Mouse (Mus musculus) 416B (cell line): ENCODE measurements around the gene Pnmal2.

Source experiments
- DNase-seq: peaks from one replicate; pipeline ENCODE4 v3.0.0; 2011; ENCODE audit warnings: low read depth

Pnmal2 gene

GRCm38 (mm10) chr7:16982859-16983568 lies 38.5 kb downstream of the Pnmal2 start, which contains the start of gene Gm42372:
TSS of gene Gm42372 (plus strand) at chr7:16983086.
- peak; percentile 69 for DNase-seq

DNA sequence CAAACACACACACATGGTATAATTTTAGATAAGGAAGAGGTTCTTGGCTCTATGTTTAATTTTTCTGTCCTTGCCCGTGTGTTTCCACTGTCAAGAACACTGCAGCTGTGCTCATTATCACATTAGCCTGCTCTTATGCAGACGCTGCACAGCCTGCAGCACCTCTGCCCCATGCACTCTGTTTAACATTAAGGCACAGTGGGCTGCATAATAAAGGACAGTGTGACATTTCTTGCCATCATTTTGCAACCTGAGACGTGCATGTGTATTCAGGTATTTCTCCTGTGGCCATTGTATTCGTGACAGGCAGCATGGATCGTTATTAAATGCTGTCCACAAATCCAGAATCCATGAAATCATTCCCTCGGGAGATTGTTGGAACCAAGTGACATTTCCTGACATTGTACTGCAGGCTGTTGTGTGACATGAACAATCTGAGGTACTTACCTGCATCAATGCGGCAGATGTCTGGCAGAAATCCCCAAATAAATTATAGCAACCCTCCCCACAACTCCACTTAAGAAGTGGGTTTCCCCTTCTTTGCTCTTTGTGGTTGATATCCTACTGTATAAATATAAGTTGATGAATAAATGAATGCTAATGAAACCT lies 43.2 kb downstream of the Pnmal2 start:
- DNase-seq = no peak

- DNase-seq = no peak
Observed at GRCm38 (mm10) chr7:16988405-16988804, 43.9 kb downstream of the Pnmal2 start.

GRCm38 (mm10) chr7:16990006-16990744 lies 45.7 kb downstream of the Pnmal2 start:
- DNase-seq = peak; percentile 78

DNA sequence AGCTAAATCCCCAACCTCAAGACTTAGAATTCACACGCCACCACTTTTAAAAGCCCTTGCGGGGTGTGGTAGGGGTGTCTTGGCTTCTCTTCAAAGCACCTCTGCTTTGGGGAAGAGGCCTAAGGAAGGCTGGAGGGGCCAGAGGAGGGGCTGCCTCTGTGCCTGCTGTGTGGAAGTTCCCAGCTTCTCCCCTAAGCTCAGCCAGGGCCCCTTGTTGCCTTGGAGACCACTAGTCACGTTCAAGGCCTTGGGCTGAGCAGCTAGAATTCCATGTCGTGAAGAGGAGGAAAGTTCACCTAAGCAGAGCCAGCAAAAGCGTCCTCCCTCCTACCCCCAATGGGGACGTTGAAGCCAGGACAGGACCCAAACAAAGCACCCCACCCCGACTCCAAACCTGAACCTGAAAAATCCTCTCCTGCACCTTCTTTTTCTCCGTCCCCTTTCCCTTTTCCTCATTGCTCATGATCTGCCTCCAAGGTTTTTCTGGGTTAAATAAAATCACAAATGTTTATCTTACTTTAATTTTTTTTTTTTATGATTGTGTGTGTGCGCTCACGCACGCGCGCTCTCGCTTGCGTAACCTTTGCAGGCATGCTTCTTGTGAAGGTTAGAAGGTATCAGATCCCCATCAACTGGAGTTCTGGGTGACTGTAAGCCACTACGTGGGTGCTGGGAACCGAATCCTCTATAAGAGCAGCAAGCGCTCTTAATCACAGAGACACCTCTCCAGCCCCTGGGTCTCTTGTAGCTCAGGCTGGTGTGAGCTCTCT lies 47.4 kb downstream of the Pnmal2 start:
- DNase-seq = no peak

DNA sequence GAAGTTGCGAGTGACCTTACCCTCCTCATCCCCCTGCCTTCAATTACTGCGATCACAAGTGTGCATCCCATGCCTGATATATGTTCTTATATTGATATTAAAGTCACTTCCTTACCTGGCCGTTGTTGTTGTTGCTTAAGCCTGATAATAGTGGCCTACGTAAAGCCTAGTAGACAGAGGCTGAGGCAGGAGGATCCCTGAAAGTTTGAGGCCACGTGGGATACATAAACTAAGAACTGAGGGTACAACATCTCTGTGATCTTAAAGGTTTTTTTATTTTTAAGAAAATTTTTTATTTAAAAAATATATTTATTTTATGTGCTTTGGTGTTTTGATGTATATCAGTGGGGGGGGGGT lies 47.9 kb downstream of the Pnmal2 start, which contains the start of gene Ccdc8:
Gene Ccdc8 (plus strand): TSS at position 258 of the 357 bp plus-strand sequence.
- no peak for DNase-seq

GRCm38 (mm10) chr7:16993651-16994399 lies 49.3 kb downstream of the Pnmal2 start:
- DNase-seq = peak; percentile 94

DNA sequence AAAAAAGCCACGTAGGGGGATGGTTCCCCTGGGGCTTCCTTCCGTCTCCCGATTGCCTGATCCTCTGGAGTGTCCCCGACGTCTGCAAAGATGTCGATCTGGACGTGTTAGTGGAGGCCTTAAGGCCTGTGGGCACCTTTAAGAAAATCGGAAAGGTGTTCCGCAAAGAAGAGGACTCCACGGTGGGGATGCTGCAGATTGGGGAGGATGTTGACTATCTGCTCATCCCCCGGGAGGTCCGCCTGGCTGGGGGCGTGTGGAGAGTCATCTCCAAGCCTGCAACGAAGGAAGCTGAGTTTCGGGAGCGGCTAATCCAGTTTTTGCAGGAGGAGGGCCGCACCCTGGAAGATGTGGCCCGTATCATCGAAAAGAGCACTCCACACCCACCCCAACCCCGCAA lies 49.9 kb downstream of the Pnmal2 start:
- DNase-seq = no peak

DNA sequence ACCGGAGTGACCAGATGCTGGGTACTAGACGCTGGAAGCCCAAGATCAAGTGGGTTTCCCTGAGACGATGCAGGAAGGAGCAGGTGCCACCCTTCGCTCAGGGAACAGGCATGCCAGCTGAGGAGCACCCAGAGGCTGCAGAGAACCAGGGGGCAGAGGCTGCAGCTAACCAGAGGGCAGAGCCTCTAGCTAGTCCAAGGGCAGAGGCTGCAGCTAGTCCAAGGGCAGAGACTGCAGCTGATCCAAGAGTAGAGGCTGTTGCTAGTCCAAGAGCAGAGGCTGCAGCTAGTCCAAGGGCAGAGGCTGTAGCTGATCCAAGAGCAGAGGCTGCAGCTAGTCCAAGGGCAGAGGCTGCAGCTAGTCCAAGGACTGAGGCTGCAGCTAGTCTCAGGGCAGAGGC lies 50.9 kb downstream of the Pnmal2 start:
- no peak for DNase-seq
